Mouse (Mus musculus): ENCODE data around the gene Tmem145. TPM values are rescaled to one million over a fixed set of nuclear protein-coding genes. Genes with fewer than 3 reads are reported as not detected.

Gene Tmem145
- polyA plus RNA-seq, 1 experiment from 2014 or later: 14.5 TPM

GRCm38 (mm10) chr7:25288011-25288410, 17.9 kb upstream of the Tmem145 start:
- 93% methylated on average over 12 of the region's 12 CpGs for WGBS
- H3K9ac ChIP-seq (ENCODE audit: low read length): no peak overlapping the region
- DNase-seq (ENCODE audit: low spot score) (no peak), ATAC-seq (no peak)
- H3K4me2 ChIP-seq (ENCODE audit: low read length): no peak overlapping the region
- H3K9me3 ChIP-seq (replicated peaks; ENCODE audit: control insufficient read depth, low read length): no peaks in the 10 kb centered on the region
- no peak overlapping the region for H3K27ac ChIP-seq (ENCODE audit: low read depth, low read length)
- H3K4me1 ChIP-seq (ENCODE audit: control insufficient read depth, insufficient read depth, low read length): peaks cover 15% of the 10 kb centered on the region
- H3K4me3 ChIP-seq (ENCODE audit: low read depth, low read length): no peak overlapping the region
- H3K36me3 ChIP-seq (ENCODE audit: control insufficient read depth, insufficient read depth, low read length): peaks cover 84% of the 10 kb centered on the region
- no peaks in the 10 kb centered on the region for H3K27me3 ChIP-seq (replicated peaks; ENCODE audit: control insufficient read depth, insufficient read depth, low read length)

DNA sequence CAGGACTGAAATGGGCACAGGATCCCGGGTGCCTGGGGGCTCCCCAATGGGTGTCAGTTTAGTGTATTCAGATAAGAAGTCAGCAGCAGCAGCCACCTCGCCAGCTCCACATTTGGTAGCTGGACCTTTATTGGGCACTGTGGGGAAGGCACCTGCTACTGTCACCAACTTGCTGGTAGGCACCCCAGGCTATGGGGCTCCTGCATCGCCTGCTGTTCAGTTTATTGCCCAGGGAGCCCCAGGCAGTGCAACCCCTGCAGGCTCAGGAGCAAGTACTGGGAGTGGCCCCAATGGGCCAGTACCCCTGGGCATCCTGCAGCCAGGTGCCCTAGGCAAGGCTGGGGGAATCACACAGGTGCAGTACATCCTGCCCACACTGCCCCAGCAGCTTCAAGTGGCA, 17.2 kb upstream of the Tmem145 start:
- H3K36me3 ChIP-seq (ENCODE audit: control insufficient read depth, insufficient read depth, low read length): peaks cover 91% of the 10 kb centered on the region
- peaks cover 12% of the 10 kb centered on the region for H3K4me1 ChIP-seq (ENCODE audit: control insufficient read depth, insufficient read depth, low read length)
- H3K4me2 ChIP-seq (ENCODE audit: low read length): no peak overlapping the region

DNA sequence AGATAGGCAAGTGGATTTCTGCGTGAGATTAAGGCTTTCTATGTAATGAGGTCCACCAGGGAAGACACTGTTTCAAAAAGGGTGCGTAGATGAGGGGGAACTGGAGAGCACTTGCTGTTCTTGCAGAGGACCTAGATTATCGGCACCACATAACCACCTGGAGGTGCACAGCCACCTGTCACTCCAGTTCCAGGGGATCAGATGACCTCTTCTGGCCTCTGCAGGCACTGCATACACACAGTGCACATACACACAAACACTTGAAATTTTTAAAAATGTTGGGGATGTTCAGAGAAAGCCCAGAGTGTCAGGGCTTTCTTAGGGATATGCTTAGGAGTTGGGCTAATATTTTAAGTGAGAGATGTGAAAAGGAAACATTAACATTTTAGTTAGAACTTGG, 16.0 kb upstream of the Tmem145 start:
- H3K27ac ChIP-seq (ENCODE audit: low read depth, low read length): no peak overlapping the region
- no peak overlapping the region for H3K9ac ChIP-seq (ENCODE audit: low read length)
- peaks cover 100% of the 10 kb centered on the region for H3K36me3 ChIP-seq (ENCODE audit: control insufficient read depth, insufficient read depth, low read length)
- H3K4me1 ChIP-seq (ENCODE audit: control insufficient read depth, insufficient read depth, low read length): peaks cover under 1% of the 10 kb centered on the region; the same call in 1 of the 2 replicates
- ATAC-seq (no peak), DNase-seq (ENCODE audit: low spot score) (no peak)
- WGBS: 100% methylated on average over 3 of the region's 3 CpGs
- no peak overlapping the region for H3K4me3 ChIP-seq (ENCODE audit: low read depth, low read length)
- H3K4me2 ChIP-seq (ENCODE audit: low read length): no peak overlapping the region
- H3K9me3 ChIP-seq (replicated peaks; ENCODE audit: control insufficient read depth, low read length): no peaks in the 10 kb centered on the region
- H3K27me3 ChIP-seq (replicated peaks; ENCODE audit: control insufficient read depth, insufficient read depth, low read length): no peaks in the 10 kb centered on the region

More for the DNA sequence above, 17.2 kb upstream of the Tmem145 start:
- Histone ChIP-seq H3K9ac (ENCODE audit: low read length) (no peak overlapping the region), H3K27ac (ENCODE audit: low read depth, low read length) (no peak overlapping the region), H3K4me3 (ENCODE audit: low read depth, low read length) (no peak overlapping the region), H3K27me3 (replicated peaks; ENCODE audit: control insufficient read depth, insufficient read depth, low read length) (no peaks in the 10 kb centered on the region), H3K9me3 (replicated peaks; ENCODE audit: control insufficient read depth, low read length) (no peaks in the 10 kb centered on the region)
- ATAC-seq (no peak), DNase-seq (ENCODE audit: low spot score) (no peak)
- WGBS: 98% methylated on average over 3 of the region's 3 CpGs

DNA sequence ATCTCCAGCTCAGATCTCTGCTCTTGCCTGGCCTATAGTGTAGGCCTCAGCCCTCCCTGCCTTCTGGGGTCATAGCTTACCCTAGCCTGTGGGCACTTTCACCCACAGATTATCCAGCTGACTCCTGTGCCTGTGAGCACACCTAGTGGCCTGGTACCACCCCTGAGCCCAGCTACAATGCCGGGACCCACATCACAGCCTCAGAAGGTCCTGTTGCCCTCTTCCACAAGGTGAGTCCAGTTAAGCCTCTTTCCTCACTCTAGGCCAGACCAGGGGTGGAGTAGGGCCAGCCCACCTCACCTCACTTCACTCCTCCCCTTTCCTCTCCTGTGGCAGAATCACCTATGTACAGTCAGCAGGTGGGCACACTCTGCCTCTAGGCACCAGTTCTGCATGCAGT, 15.4 kb upstream of the Tmem145 start:
- Histone ChIP-seq H3K4me3 (ENCODE audit: low read depth, low read length) (no peak overlapping the region), H3K27me3 (replicated peaks; ENCODE audit: control insufficient read depth, insufficient read depth, low read length) (no peaks in the 10 kb centered on the region), H3K27ac (ENCODE audit: low read depth, low read length) (no peak overlapping the region), H3K4me1 (ENCODE audit: control insufficient read depth, insufficient read depth, low read length) (no peaks in the 10 kb centered on the region), H3K9me3 (replicated peaks; ENCODE audit: control insufficient read depth, low read length) (no peaks in the 10 kb centered on the region), H3K9ac (ENCODE audit: low read length) (no peak overlapping the region; the same call in 1 of the 2 replicates), H3K4me2 (ENCODE audit: low read length) (no peak overlapping the region), H3K36me3 (ENCODE audit: control insufficient read depth, insufficient read depth, low read length) (peaks cover 100% of the 10 kb centered on the region)
- ATAC-seq: no peak
- WGBS: 89% methylated on average over 1 of the region's 1 CpGs
- DNase-seq (ENCODE audit: low spot score): no peak

DNA sequence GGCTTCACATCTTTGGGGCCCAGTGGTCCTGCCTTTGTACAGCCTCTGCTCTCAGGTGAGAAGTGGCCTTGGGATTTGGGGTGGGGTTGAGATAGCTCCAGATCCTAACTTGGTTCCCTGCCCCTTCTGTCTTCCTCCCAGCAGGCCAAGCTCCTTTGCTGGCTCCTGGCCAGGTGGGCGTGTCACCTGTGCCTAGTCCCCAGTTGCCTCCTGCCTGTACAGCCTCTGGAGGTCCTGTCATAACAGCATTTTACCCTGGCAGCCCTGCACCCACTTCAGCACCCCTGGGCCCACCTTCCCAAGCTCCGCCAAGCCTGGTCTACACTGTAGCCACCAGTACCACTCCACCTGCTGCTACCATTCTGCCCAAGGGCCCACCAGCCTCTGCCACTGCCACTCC, 15.0 kb upstream of the Tmem145 start:
- Histone ChIP-seq H3K27me3 (replicated peaks; ENCODE audit: control insufficient read depth, insufficient read depth, low read length) (no peaks in the 10 kb centered on the region), H3K4me3 (ENCODE audit: low read depth, low read length) (no peak overlapping the region), H3K9ac (ENCODE audit: low read length) (no peak overlapping the region; the same call in 1 of the 2 replicates), H3K27ac (ENCODE audit: low read depth, low read length) (no peak overlapping the region; the same call in 1 of the 2 replicates), H3K36me3 (ENCODE audit: control insufficient read depth, insufficient read depth, low read length) (peaks cover 100% of the 10 kb centered on the region), H3K4me2 (ENCODE audit: low read length) (no peak overlapping the region), H3K9me3 (replicated peaks; ENCODE audit: control insufficient read depth, low read length) (no peaks in the 10 kb centered on the region), H3K4me1 (ENCODE audit: control insufficient read depth, insufficient read depth, low read length) (peaks cover under 1% of the 10 kb centered on the region; the same call in 1 of the 2 replicates)
- DNase-seq (ENCODE audit: low spot score) (peak; percentile 57), ATAC-seq (0 out of 2 replicates have a peak, but pooled peaks have one; percentile 13)
- WGBS: 81% methylated on average over 2 of the region's 2 CpGs

GRCm38 (mm10) chr7:25292107-25292506, 13.8 kb upstream of the Tmem145 start:
- Histone ChIP-seq H3K9me3 (replicated peaks; ENCODE audit: control insufficient read depth, low read length) (no peaks in the 10 kb centered on the region), H3K27ac (ENCODE audit: low read depth, low read length) (no peak overlapping the region), H3K27me3 (replicated peaks; ENCODE audit: control insufficient read depth, insufficient read depth, low read length) (no peaks in the 10 kb centered on the region), H3K4me3 (ENCODE audit: low read depth, low read length) (no peak overlapping the region), H3K36me3 (ENCODE audit: control insufficient read depth, insufficient read depth, low read length) (peaks cover 91% of the 10 kb centered on the region), H3K4me2 (ENCODE audit: low read length) (no peak overlapping the region), H3K4me1 (ENCODE audit: control insufficient read depth, insufficient read depth, low read length) (peaks cover 11% of the 10 kb centered on the region; the same call in 1 of the 2 replicates), H3K9ac (ENCODE audit: low read length) (no peak overlapping the region)
- DNase-seq (ENCODE audit: low spot score) (no peak), ATAC-seq (no peak)
- WGBS: 67% methylated on average over 7 of the region's 7 CpGs

DNA sequence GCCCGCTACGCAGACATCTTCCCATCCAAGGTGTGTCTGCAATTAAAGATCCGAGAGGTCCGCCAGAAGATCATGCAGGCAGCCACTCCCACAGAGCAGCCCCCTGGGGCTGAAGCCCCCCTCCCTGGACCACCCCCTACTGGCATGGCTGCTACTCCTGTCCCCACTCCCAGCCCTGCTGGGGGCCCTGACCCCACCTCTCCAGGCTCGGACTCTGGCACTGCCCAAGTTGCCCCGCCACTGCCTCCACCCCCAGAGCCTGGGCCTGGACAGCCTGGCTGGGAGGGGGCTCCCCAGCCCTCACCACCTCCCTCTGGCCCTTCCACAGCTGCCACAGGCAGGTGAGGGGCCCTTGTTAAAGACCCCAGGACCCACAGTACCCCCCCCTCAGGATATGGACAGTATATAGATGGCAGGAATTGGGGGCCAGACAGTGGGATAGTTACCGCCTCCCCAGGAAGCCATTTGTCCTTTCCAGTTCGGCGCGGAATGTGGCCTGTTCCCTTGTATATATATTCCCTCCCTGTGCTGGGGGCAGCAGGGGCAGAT, 12.6 kb upstream of the Tmem145 start:
- Histone ChIP-seq H3K27me3 (replicated peaks; ENCODE audit: control insufficient read depth, insufficient read depth, low read length) (no peaks in the 10 kb centered on the region), H3K9ac (ENCODE audit: low read length) (no peak overlapping the region), H3K36me3 (ENCODE audit: control insufficient read depth, insufficient read depth, low read length) (peaks cover 79% of the 10 kb centered on the region), H3K9me3 (replicated peaks; ENCODE audit: control insufficient read depth, low read length) (no peaks in the 10 kb centered on the region), H3K4me3 (ENCODE audit: low read depth, low read length) (no peak overlapping the region), H3K4me2 (ENCODE audit: low read length) (no peak overlapping the region), H3K27ac (ENCODE audit: low read depth, low read length) (no peak overlapping the region), H3K4me1 (ENCODE audit: control insufficient read depth, insufficient read depth, low read length) (peaks cover 11% of the 10 kb centered on the region; the same call in 1 of the 2 replicates)
- WGBS: 83% methylated on average over 10 of the region's 10 CpGs
- DNase-seq (ENCODE audit: low spot score): no peak
- ATAC-seq: no peak

- Histone ChIP-seq H3K27ac (ENCODE audit: low read depth, low read length) (no peak overlapping the region), H3K4me2 (ENCODE audit: low read length) (no peak overlapping the region), H3K27me3 (replicated peaks; ENCODE audit: control insufficient read depth, insufficient read depth, low read length) (no peaks in the 10 kb centered on the region), H3K4me3 (ENCODE audit: low read depth, low read length) (no peak overlapping the region), H3K36me3 (ENCODE audit: control insufficient read depth, insufficient read depth, low read length) (peaks cover 67% of the 10 kb centered on the region), H3K9ac (ENCODE audit: low read length) (no peak overlapping the region), H3K4me1 (ENCODE audit: control insufficient read depth, insufficient read depth, low read length) (peaks cover 11% of the 10 kb centered on the region; the same call in 1 of the 2 replicates), H3K9me3 (replicated peaks; ENCODE audit: control insufficient read depth, low read length) (no peaks in the 10 kb centered on the region)
- ATAC-seq: no peak
- 91% methylated on average over 4 of the region's 4 CpGs for WGBS
- no peak for DNase-seq (ENCODE audit: low spot score)
Measured at GRCm38 (mm10) chr7:25294495-25294894, 11.4 kb upstream of the Tmem145 start.

DNA sequence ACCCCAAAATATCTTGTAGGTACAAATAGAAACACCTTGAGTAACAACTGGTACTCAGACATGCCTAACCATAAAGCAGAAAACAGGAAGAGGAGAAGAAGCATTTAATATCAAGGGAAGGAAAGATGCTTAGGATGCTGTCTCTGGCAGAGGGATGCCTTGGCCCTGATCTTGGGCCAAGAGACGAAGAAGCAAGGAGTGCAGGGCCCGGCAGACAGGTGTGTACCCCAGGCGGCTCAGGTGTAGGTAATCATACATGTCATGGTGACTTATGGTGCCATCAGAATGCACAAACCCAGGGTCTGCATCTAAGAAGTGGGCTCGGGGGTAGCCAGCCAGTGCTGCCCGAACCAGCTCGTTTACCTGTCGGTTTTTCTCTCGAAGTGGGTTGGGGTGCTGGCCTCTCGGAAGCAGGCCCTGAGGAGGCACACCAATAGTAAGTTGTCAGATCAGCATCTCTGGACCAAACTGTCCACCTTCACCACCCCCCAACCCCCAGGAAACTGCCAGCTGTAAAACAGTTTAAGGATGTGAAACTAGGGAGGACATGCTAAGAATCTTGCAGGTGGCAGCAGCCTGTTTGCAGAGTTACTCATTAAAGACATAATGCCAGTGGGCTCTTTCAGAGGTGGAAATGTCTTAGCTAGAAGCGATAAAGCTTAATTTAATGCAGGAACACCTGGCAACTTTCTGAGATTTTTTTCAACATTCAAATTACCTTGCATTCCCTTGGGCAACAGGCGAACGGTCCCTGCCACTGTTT, 10.8 kb upstream of the Tmem145 start:
- Histone ChIP-seq H3K27me3 (replicated peaks; ENCODE audit: control insufficient read depth, insufficient read depth, low read length) (no peaks in the 10 kb centered on the region), H3K4me3 (ENCODE audit: low read depth, low read length) (no peak overlapping the region), H3K36me3 (ENCODE audit: control insufficient read depth, insufficient read depth, low read length) (peaks cover 61% of the 10 kb centered on the region), H3K4me2 (ENCODE audit: low read length) (no peak overlapping the region), H3K9me3 (replicated peaks; ENCODE audit: control insufficient read depth, low read length) (no peaks in the 10 kb centered on the region), H3K4me1 (ENCODE audit: control insufficient read depth, insufficient read depth, low read length) (peaks cover 11% of the 10 kb centered on the region; the same call in 1 of the 2 replicates), H3K27ac (ENCODE audit: low read depth, low read length) (no peak overlapping the region), H3K9ac (ENCODE audit: low read length) (no peak overlapping the region)
- no peak for DNase-seq (ENCODE audit: low spot score)
- 86% methylated on average over 12 of the region's 12 CpGs for WGBS
- ATAC-seq: no peak
